ENCODE assay signal across 29 mouse cellular contexts in the genomic region with DNA sequence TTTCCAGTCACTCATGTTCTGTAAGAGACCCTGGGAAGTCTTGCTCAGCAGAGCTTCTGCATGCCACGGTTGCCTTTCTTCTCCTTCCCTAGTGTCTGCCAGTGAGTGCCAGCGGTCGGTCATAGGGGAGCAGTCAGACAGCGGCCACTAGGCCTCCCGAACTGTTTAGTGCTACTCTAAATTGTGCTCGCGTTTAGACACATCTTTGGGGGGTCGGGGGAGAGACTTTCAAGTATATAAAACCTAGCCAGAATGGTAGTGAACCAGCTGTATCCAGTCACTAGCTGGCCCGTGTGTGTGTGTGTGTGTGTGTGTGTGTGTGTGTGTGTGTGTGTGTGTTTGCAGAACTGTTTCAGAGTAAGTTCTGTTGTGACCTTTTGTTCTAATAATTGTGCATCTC. TPM values are rescaled to one million over a fixed set of nuclear protein-coding genes. Genes with fewer than 3 reads are reported as not detected.
DNase-seq lines count a peak whose midpoint lies in the region; ATAC-seq and TF ChIP-seq lines count a peak whose summit lies in the region.
"Had no signal": no experiment of that assay in that cellular context is flagged by ENCODE, and none has a peak within 500 bp of the region (broad histone marks: within the 10 kb centered on the region; RNA-seq: fewer than 3 reads in every experiment).

No protein-coding gene starts in this region.

- 77% methylated on average over 9 of the region's 9 CpGs for WGBS in liver, embryonic 16.5 days (ENCODE audit: insufficient replicate concordance)
- 75% methylated on average over 9 of the region's 9 CpGs for WGBS in liver, embryonic 12.5 days (ENCODE audit: insufficient replicate concordance)
- 58% methylated on average over 9 of the region's 9 CpGs for WGBS in lung, embryonic 15.5 days
- 50% methylated on average over 9 of the region's 9 CpGs for WGBS in lung, postnatal 0 days

- TF ChIP-seq EP300 in lung, postnatal 0 days (IDR thresholded peaks at IDR 0.05) = no peak

- no peak overlapping the region for H3K4me2 ChIP-seq in liver, embryonic 16.5 days (ENCODE audit: low read depth, low read length)
- no peak overlapping the region for H3K4me2 ChIP-seq in liver, embryonic 12.5 days
- no peak overlapping the region for H3K4me2 ChIP-seq in lung, embryonic 15.5 days
- H3K4me2 ChIP-seq in lung, postnatal 0 days (replicated peaks; ENCODE audit: low read depth, low read length) = no peak overlapping the region
- H3K4me2 ChIP-seq: embryonic facial prominence, embryonic 13.5 days; forebrain, embryonic 12.5 days; forebrain, embryonic 15.5 days; heart, embryonic 12.5 days; heart, embryonic 15.5 days; hindbrain, embryonic 13.5 days had no signal

- H3K27me3 ChIP-seq in liver, embryonic 16.5 days (ENCODE audit: control insufficient read depth, insufficient read depth, low read depth, low read length) = no peaks in the 10 kb centered on the region
- no peaks in the 10 kb centered on the region for H3K27me3 ChIP-seq in liver, embryonic 12.5 days (replicated peaks)
- H3K27me3 ChIP-seq in lung, embryonic 15.5 days = no peaks in the 10 kb centered on the region
- H3K27me3 ChIP-seq in lung, postnatal 0 days (replicated peaks; ENCODE audit: insufficient read depth, low read length) = no peaks in the 10 kb centered on the region
- H3K27me3 ChIP-seq: CH12.LX; embryonic facial prominence, embryonic 13.5 days; forebrain, embryonic 12.5 days; forebrain, embryonic 15.5 days; heart, embryonic 12.5 days; heart, embryonic 15.5 days; hindbrain, embryonic 13.5 days; Patski had no signal

- peaks cover 8% of the 10 kb centered on the region for H3K4me1 ChIP-seq in liver, embryonic 16.5 days (ENCODE audit: control insufficient read depth, low read depth, low read length)
- peaks cover 16% of the 10 kb centered on the region for H3K4me1 ChIP-seq in liver, embryonic 12.5 days
- H3K4me1 ChIP-seq in lung, embryonic 15.5 days = peaks cover 7% of the 10 kb centered on the region
- peaks cover 5% of the 10 kb centered on the region for H3K4me1 ChIP-seq in lung, postnatal 0 days (ENCODE audit: insufficient read depth, low read depth, low read length)

- no peak overlapping the region for H3K4me3 ChIP-seq in liver, embryonic 16.5 days (ENCODE audit: low read depth, low read length)
- no peak overlapping the region for H3K4me3 ChIP-seq in liver, embryonic 12.5 days
- no peak overlapping the region for H3K4me3 ChIP-seq in lung, embryonic 15.5 days
- no peak overlapping the region for H3K4me3 ChIP-seq in lung, postnatal 0 days (ENCODE audit: low read depth, low read length)
- H3K4me3 ChIP-seq: embryonic facial prominence, embryonic 13.5 days; erythroblast, embryonic 14.5 days; forebrain, embryonic 12.5 days; forebrain, embryonic 15.5 days; heart, embryonic 12.5 days; heart, embryonic 15.5 days; hindbrain, embryonic 10.5 days; hindbrain, embryonic 13.5 days had no signal

- no peaks in the 10 kb centered on the region; the same call in 1 of the 2 replicates for H3K36me3 ChIP-seq in liver, embryonic 16.5 days (ENCODE audit: control insufficient read depth, insufficient read depth)
- H3K36me3 ChIP-seq in liver, embryonic 12.5 days = peaks cover 32% of the 10 kb centered on the region
- H3K36me3 ChIP-seq in lung, embryonic 15.5 days = no peaks in the 10 kb centered on the region
- H3K36me3 ChIP-seq in lung, postnatal 0 days (ENCODE audit: insufficient read depth, low read length) = no peaks in the 10 kb centered on the region
- H3K36me3 ChIP-seq: embryonic facial prominence, embryonic 13.5 days; forebrain, embryonic 15.5 days; heart, embryonic 12.5 days; heart, embryonic 15.5 days had no signal

- ATAC-seq in liver, embryonic 16.5 days (ENCODE audit: low read depth) = 0 out of 2 replicates have a peak, but pooled peaks have one; percentile 7
- ATAC-seq in liver, embryonic 12.5 days = no peak
- ATAC-seq in lung, embryonic 15.5 days (ENCODE audit: borderline replicate concordance, extremely low read depth, low FRiP score, low TSS enrichment) = peak; percentile 62; the same call in 1 of the 2 replicates
- peak; percentile 57 for ATAC-seq in lung, postnatal 0 days
- ATAC-seq: forebrain, embryonic 15.5 days; Patski had no signal

- no peak overlapping the region for H3K27ac ChIP-seq in liver, embryonic 16.5 days (ENCODE audit: low read length)
- no peak overlapping the region for H3K27ac ChIP-seq in liver, embryonic 12.5 days
- H3K27ac ChIP-seq in lung, embryonic 15.5 days = peak overlapping the region; percentile 45
- H3K27ac ChIP-seq in lung, postnatal 0 days (ENCODE audit: low read length) = peak overlapping the region; percentile 57
- H3K27ac ChIP-seq: embryonic facial prominence, embryonic 13.5 days; forebrain, embryonic 12.5 days; forebrain, embryonic 15.5 days; heart, embryonic 15.5 days; hindbrain, embryonic 10.5 days; hindbrain, embryonic 13.5 days had no signal

- H3K9me3 ChIP-seq in liver, embryonic 16.5 days (replicated peaks; ENCODE audit: control insufficient read depth, low read length) = no peaks in the 10 kb centered on the region
- H3K9me3 ChIP-seq in liver, embryonic 12.5 days (replicated peaks) = no peaks in the 10 kb centered on the region
- H3K9me3 ChIP-seq in lung, embryonic 15.5 days = no peaks in the 10 kb centered on the region
- no peaks in the 10 kb centered on the region for H3K9me3 ChIP-seq in lung, postnatal 0 days (ENCODE audit: low read length)
- H3K9me3 ChIP-seq: embryonic facial prominence, embryonic 13.5 days; forebrain, embryonic 12.5 days; forebrain, embryonic 15.5 days; G1E; heart, embryonic 12.5 days; heart, embryonic 15.5 days; hindbrain, embryonic 10.5 days; hindbrain, embryonic 13.5 days had no signal

- no peak overlapping the region for H3K9ac ChIP-seq in liver, embryonic 16.5 days (ENCODE audit: low read depth, low read length)
- no peak overlapping the region for H3K9ac ChIP-seq in liver, embryonic 12.5 days
- no peak overlapping the region for H3K9ac ChIP-seq in lung, embryonic 15.5 days
- H3K9ac ChIP-seq in lung, postnatal 0 days (replicated peaks; ENCODE audit: low read depth) = no peak overlapping the region
- H3K9ac ChIP-seq: embryonic facial prominence, embryonic 13.5 days; forebrain, embryonic 12.5 days; forebrain, embryonic 15.5 days; heart, embryonic 12.5 days; heart, embryonic 15.5 days; hindbrain, embryonic 13.5 days had no signal

- no peak for TF ChIP-seq CTCF in lung, postnatal 0 days (IDR thresholded peaks at IDR 0.05)

- DNase-seq in lung, adult 18-20 months = no peak
- peak; percentile 53 for DNase-seq in lung, postnatal 0 days (ENCODE audit: low spot score)
- peak; percentile 27 for DNase-seq in lung, postnatal 14 days
- DNase-seq in adrenal gland, postnatal 14 days = no peak
- DNase-seq in retina, postnatal 1 day = no peak
- DNase-seq: adrenal gland, postnatal 10 days; B cell, adult 2 months; cerebellum, adult 11 months; cerebellum, adult 2 months; cerebellum, adult 9-11 months; cerebellum, postnatal 25 days; gastrocnemius, postnatal 25 days; heart, adult 18-20 months; heart, postnatal 10 days; heart, postnatal 36 days had no signal

RNA-seq across cellular contexts. Expression of a gene that starts 6.3 kb away (rescaled TPM):
- 9.1 and 9.3 TPM in 2 replicates for polyA plus RNA-seq in liver, embryonic 16.5 days (2015; fragmentation: Nextera tagmentation; extraction: Ambion mirVana)
- polyA plus RNA-seq in liver, embryonic 12.5 days (2016; fragmentation: Nextera tagmentation; extraction: Ambion mirVana) = 13.9 and 14.9 TPM in 2 replicates
- polyA plus RNA-seq in lung, embryonic 15.5 days (2015; fragmentation: Nextera tagmentation; extraction: Ambion mirVana) = 13.7 and 14.9 TPM in 2 replicates
- 11.5 and 12.0 TPM in 2 replicates for polyA plus RNA-seq in lung, postnatal 0 days (2015; fragmentation: Nextera tagmentation; extraction: Ambion mirVana)
- 15.3 and 15.7 TPM in 2 replicates for total RNA-seq in adrenal gland, postnatal 14 days (2021)

RNA-seq across cellular contexts. Expression of a gene that starts 9.1 kb away (rescaled TPM):
- polyA plus RNA-seq in liver, embryonic 16.5 days (2015; fragmentation: Nextera tagmentation; extraction: Ambion mirVana) = 61.9 and 69.4 TPM in 2 replicates
- polyA plus RNA-seq in liver, embryonic 12.5 days (2016; fragmentation: Nextera tagmentation; extraction: Ambion mirVana) = 99.8 and 104 TPM in 2 replicates
- 93.0 and 96.5 TPM in 2 replicates for polyA plus RNA-seq in lung, embryonic 15.5 days (2015; fragmentation: Nextera tagmentation; extraction: Ambion mirVana)
- polyA plus RNA-seq in lung, postnatal 0 days (2015; fragmentation: Nextera tagmentation; extraction: Ambion mirVana) = 84.4 and 86.3 TPM in 2 replicates
- 150 and 159 TPM in 2 replicates for total RNA-seq in adrenal gland, postnatal 14 days (2021)

Comparison
In these comparisons a context has a peak if more than half of its experiments do, and no peak if none do; other contexts are left out.
1. DNase-seq: peak in lung, postnatal 0 days (single experiment) and lung, postnatal 14 days (single experiment); none in lung, adult 18-20 months (0 of 2), adrenal gland, postnatal 14 days (single experiment) and retina, postnatal 1 day (single experiment).
2. H3K27ac ChIP-seq: peak in lung, embryonic 15.5 days (single experiment) and lung, postnatal 0 days (single experiment); none in liver, embryonic 16.5 days (single experiment) and liver, embryonic 12.5 days (single experiment).